Mouse (Mus musculus) limb, embryonic 12.5 days (tissue): Measurements from ENCODE around the gene Hyal1. TPM values are rescaled to one million over a fixed set of nuclear protein-coding genes. Genes with fewer than 3 reads are reported as not detected.

ENCODE experiments used
- ATAC-seq: fragments of 200-750 bp; cut with Nextera tagmentation; 2 replicates; pipeline ENCODE4 v1.8.0; 2017; ENCODE audit warnings: low read depth, moderate TSS enrichment; ENCODE audit not compliant: insufficient number of reproducible peaks, insufficient read depth, low FRiP score, low TSS enrichment
- H3K27ac ChIP-seq: fragments of 300-500 bp; sonication (generic); 2 replicates; pipeline ENCODE4 v1.5.1; 2016; ENCODE audit warnings: mild to moderate bottlenecking, moderate library complexity
- H3K27me3 ChIP-seq: fragments of 300-500 bp; sonication (generic); 2 replicates; pipeline ENCODE4 v1.6.1; 2016; ENCODE audit warnings: mild to moderate bottlenecking, moderate library complexity
- H3K36me3 ChIP-seq: fragments of 300-500 bp; sonication (generic); 2 replicates; pipeline ENCODE4 v1.6.1; 2016; ENCODE audit warnings: mild to moderate bottlenecking, moderate library complexity
- H3K4me1 ChIP-seq: fragments of 300-500 bp; sonication (generic); replicated peaks from 2 replicates; pipeline ENCODE4 v1.6.1; 2016
- H3K4me2 ChIP-seq: fragments of 300-500 bp; sonication (generic); 2 replicates; pipeline ENCODE4 v1.6.1; 2016; ENCODE audit warnings: mild to moderate bottlenecking, moderate library complexity
- H3K4me3 ChIP-seq: fragments of 300-500 bp; sonication (generic); replicated peaks from 2 replicates; pipeline ENCODE4 v1.5.1; 2016; ENCODE audit warnings: mild to moderate bottlenecking
- H3K9ac ChIP-seq: fragments of 300-500 bp; sonication (generic); replicated peaks from 2 replicates; pipeline ENCODE4 v1.6.1; 2016; ENCODE audit warnings: mild to moderate bottlenecking, moderate library complexity
- H3K9me3 ChIP-seq: fragments of 300-500 bp; sonication (generic); 2 replicates; pipeline ENCODE4 v1.6.1; 2016; ENCODE audit warnings: mild to moderate bottlenecking, moderate library complexity
- WGBS: fragments of 180-500 bp; shearing (Covaris S2); methylation state at CpG from one replicate; pipeline ENCODE4 v1.1.7; 2016; 5-methylcytosine and 5-hydroxymethylcytosine counted together
- polyA plus RNA-seq: library from polyadenylated mRNA; unstranded; fragments of >200 nt; fragmentation: Nextera tagmentation; extraction: Ambion mirVana; gene quantifications from 2 replicates; pipeline ENCODE4 v1.2.1, GENCODE M21; 2016

Hyal1 gene
- polyA plus RNA-seq, 1 experiment from 2014 or later, result 13.7 TPM

DNA sequence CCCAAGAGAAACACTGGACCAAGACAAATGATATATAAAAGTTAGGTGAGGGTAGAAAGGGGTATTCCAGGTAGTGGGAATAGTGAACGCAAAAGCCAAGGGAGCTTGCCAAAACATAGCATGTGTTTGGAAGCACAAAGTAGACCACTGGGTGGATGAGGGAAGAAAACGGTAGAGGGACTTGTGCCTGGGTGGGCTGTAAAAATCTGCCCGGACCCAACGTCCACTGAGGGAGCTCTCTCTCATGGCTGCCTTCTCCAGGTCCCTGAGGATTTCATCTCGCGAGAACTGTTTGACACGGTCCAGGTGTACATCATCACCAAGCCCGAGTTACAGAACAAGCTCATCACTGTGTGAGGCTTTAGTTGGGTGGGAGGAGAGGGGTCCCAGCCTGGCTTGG, 34.0 kb upstream of the Hyal1 start:
- ATAC-seq, result no peak
- WGBS, result 36% methylated on average over 8 of the region's 8 CpGs
- peak overlapping the region; percentile 60 for H3K4me3 ChIP-seq
- peak overlapping the region; percentile 83 for H3K4me2 ChIP-seq
- H3K36me3 ChIP-seq, result peaks cover 48% of the 10 kb centered on the region
- peak overlapping the region; percentile 57 for H3K9ac ChIP-seq
- no peaks in the 10 kb centered on the region for H3K9me3 ChIP-seq
- no peak overlapping the region for H3K27ac ChIP-seq
- H3K4me1 ChIP-seq, result peaks cover 40% of the 10 kb centered on the region
- H3K27me3 ChIP-seq, result no peaks in the 10 kb centered on the region

DNA sequence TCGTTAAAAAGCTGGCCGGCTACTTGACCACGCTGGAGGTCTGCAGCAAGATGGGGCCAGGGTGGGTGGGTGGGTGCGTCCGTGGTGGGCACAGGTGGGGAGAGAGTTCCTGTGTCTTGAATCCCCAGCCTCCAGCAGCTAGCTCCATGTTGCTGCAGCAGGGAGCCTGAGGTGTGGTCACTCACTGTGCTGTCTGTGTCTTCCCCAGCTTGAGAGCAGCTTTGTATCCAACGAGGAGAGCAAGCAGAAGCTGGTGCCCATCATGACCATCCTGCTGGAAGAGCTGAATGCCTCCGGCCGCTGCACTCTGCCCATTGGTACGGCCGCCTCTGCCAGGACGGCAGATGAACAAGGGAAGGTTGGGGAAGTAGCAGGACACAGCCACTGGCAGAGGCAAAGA, 33.4 kb upstream of the Hyal1 start:
- Histone ChIP-seq H3K9me3 (no peaks in the 10 kb centered on the region), H3K4me3 (0 out of 2 replicates have a peak overlapping the region, but pooled peaks have one; percentile 60), H3K4me1 (peaks cover 42% of the 10 kb centered on the region), H3K36me3 (peaks cover 43% of the 10 kb centered on the region), H3K27ac (no peak overlapping the region), H3K27me3 (no peaks in the 10 kb centered on the region), H3K4me2 (peak overlapping the region; percentile 83; the same call in 1 of the 2 replicates), H3K9ac (no peak overlapping the region)
- 84% methylated on average over 11 of the region's 11 CpGs for WGBS
- no peak for ATAC-seq

DNA sequence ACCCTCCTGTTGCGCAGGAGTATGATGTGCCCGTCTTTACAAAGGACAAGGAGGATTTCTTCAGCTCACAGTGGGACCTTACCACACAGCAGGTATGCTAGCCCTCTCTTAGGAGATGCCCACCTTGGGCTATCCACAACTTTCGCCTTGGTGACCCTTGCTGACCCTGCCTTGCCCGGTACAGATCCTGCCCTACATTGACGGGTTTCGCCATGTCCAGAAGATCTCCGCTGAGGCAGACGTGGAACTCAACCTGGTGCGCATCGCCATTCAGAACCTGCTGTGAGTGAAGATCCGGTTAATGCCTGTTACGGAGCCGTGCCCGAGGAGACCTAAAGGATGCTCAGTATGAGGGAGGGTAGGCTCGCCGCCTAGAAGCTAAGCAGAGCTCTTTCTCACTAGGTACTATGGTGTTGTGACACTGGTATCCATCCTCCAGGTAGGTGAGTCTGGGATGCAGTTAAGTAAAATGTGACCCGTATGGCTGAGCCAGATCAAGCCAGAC, 32.5 kb upstream of the Hyal1 start:
- H3K9me3 ChIP-seq, result no peaks in the 10 kb centered on the region
- H3K9ac ChIP-seq, result no peak overlapping the region
- peaks cover 33% of the 10 kb centered on the region for H3K36me3 ChIP-seq
- H3K4me2 ChIP-seq, result no peak overlapping the region
- H3K27me3 ChIP-seq, result 0 out of 2 replicates have a peak, but pooled peaks cover 1% of the 10 kb centered on the region
- peaks cover 42% of the 10 kb centered on the region for H3K4me1 ChIP-seq
- no peak overlapping the region for H3K4me3 ChIP-seq
- 93% methylated on average over 17 of the region's 17 CpGs for WGBS
- no peak overlapping the region for H3K27ac ChIP-seq
- ATAC-seq, result no peak

DNA sequence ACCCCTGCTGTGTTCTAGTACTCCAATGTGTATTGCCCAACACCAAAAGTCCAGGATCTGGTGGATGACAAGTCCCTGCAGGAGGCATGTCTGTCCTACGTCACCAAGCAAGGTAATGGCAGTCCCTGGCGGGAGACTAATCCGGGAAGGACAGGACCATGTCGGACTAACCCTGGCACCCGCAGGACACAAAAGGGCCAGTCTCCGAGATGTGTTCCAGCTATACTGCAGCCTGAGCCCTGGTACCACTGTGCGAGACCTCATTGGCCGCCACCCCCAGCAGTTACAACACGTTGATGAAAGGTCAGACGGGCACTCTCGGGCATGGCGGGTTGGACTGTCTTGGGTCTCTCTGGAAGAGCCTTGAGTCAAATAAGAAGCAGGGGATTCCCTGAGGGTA, 32.0 kb upstream of the Hyal1 start:
- peaks cover 42% of the 10 kb centered on the region for H3K4me1 ChIP-seq
- H3K4me2 ChIP-seq, result no peak overlapping the region
- peaks cover 28% of the 10 kb centered on the region for H3K36me3 ChIP-seq
- no peak for ATAC-seq
- WGBS, result 90% methylated on average over 12 of the region's 12 CpGs
- H3K27me3 ChIP-seq, result 0 out of 2 replicates have a peak, but pooled peaks cover 4% of the 10 kb centered on the region
- no peak overlapping the region for H3K9ac ChIP-seq
- no peak overlapping the region for H3K4me3 ChIP-seq
- no peak overlapping the region for H3K27ac ChIP-seq
- no peaks in the 10 kb centered on the region for H3K9me3 ChIP-seq

DNA sequence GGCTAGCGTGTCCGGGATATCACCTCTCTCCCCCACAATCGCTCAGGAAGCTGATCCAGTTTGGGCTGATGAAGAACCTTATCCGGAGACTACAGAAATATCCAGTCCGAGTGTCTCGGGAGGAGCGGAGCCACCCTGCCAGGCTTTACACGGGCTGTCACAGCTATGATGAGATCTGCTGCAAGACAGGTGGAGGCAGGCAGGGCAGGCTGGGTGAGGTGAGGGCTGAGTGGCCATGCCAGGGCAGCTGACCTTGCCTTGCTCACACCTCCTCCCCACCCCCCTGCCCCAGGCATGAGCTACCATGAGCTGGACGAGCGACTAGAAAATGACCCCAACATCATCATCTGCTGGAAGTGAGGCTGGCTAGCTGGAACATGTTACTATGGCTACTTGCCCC, 31.5 kb upstream of the Hyal1 start:
- no peak overlapping the region for H3K4me2 ChIP-seq
- no peak overlapping the region for H3K4me3 ChIP-seq
- peaks cover 24% of the 10 kb centered on the region for H3K36me3 ChIP-seq
- ATAC-seq, result no peak
- 83% methylated on average over 10 of the region's 10 CpGs for WGBS
- H3K9me3 ChIP-seq, result no peaks in the 10 kb centered on the region
- no peak overlapping the region for H3K27ac ChIP-seq
- H3K9ac ChIP-seq, result no peak overlapping the region
- H3K4me1 ChIP-seq, result peaks cover 42% of the 10 kb centered on the region
- peaks cover 6% of the 10 kb centered on the region; the same call in 1 of the 2 replicates for H3K27me3 ChIP-seq

DNA sequence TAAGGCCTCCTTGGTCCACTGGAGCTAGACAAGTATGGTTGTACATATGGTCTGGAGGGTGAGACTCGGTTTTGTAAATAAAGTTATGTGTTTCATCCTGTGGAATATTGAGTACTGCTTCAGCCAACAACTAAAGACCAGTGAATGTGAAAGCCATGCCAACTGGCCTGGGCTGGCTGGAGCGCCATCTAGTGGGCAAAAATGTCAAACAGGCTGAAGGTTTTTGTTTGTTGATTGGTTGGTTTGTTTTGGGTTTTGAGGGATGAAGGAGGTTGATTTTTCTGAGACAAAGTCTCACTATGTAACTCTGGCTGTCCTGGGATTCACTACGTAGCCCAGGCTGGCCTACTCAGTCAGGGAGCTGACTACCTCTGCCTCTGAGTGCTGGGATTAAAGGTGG, 31.1 kb upstream of the Hyal1 start:
- Histone ChIP-seq H3K27me3 (peaks cover 10% of the 10 kb centered on the region; the same call in 1 of the 2 replicates), H3K27ac (no peak overlapping the region), H3K4me3 (no peak overlapping the region), H3K4me1 (peaks cover 44% of the 10 kb centered on the region), H3K9ac (no peak overlapping the region), H3K9me3 (no peaks in the 10 kb centered on the region), H3K4me2 (0 out of 2 replicates have a peak overlapping the region, but pooled peaks have one; percentile 13), H3K36me3 (peaks cover 24% of the 10 kb centered on the region)
- no peak for ATAC-seq
- WGBS, result 6% methylated on average over 3 of the region's 3 CpGs

DNA sequence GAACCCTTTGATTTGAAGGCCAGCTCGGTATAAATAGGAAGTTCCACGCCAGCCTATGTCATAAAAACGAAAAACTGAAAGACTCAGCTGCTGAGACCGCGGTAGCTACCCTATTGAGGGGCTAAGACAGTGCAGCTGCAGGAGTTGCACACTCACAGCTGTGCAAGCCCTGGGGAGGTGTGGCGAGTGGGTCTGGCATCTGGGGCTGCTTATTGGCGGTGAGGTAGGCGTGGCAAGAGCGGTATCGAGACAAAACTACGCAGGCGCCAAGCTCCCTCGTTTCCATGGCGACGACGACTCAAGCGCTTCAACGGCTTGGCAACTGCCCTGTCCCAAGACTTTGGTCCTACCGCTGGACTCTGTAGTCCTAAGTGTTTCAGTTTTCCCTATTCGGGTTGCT, 29.7 kb upstream of the Hyal1 start, which contains the start of gene Zmynd10:
Gene Zmynd10, plus strand, starts transcription at position 273 of the 400 bp plus-strand sequence.
- WGBS, result 2% methylated on average over 20 of the region's 20 CpGs
- H3K9me3 ChIP-seq, result no peaks in the 10 kb centered on the region
- H3K27me3 ChIP-seq, result peaks cover 13% of the 10 kb centered on the region; the same call in 1 of the 2 replicates
- peaks cover 24% of the 10 kb centered on the region for H3K36me3 ChIP-seq
- H3K4me1 ChIP-seq, result peaks cover 50% of the 10 kb centered on the region
- peak within 1 kb of the TSS; percentile 22 for H3K4me3 ChIP-seq
- peak; percentile 70; the same call in 1 of the 2 replicates for ATAC-seq
- peak within 1 kb of the TSS; percentile 55 for H3K4me2 ChIP-seq
- peak within 1 kb of the TSS; percentile 79 for H3K27ac ChIP-seq
- peak within 1 kb of the TSS; percentile 9; the same call in 1 of the 2 replicates for H3K9ac ChIP-seq

DNA sequence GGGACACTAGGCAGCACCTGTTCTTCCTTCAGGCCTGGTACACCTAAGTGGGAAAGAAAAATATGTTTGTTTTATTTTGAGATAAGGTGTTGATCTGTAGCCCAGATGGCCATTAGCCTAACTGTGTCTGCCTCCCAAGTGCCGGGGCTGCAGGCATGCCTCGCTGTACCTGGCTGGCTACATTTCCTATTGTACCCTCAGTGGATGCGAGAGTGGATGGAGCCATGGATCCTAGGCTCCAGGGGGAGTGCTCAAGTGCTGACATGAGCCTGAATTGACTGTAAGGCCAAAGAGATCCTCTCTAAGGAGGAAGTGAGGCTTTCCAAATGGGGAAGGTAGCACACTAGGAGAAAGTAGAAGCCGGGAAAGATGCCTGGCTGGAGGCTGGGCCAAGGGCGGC, 28.8 kb upstream of the Hyal1 start:
- Histone ChIP-seq H3K9me3 (no peaks in the 10 kb centered on the region), H3K4me2 (no peak overlapping the region), H3K27ac (no peak overlapping the region; the same call in 1 of the 2 replicates), H3K4me3 (no peak overlapping the region), H3K9ac (no peak overlapping the region), H3K4me1 (peaks cover 53% of the 10 kb centered on the region), H3K36me3 (peaks cover 24% of the 10 kb centered on the region), H3K27me3 (peaks cover 13% of the 10 kb centered on the region; the same call in 1 of the 2 replicates)
- 77% methylated on average over 5 of the region's 5 CpGs for WGBS
- no peak for ATAC-seq

DNA sequence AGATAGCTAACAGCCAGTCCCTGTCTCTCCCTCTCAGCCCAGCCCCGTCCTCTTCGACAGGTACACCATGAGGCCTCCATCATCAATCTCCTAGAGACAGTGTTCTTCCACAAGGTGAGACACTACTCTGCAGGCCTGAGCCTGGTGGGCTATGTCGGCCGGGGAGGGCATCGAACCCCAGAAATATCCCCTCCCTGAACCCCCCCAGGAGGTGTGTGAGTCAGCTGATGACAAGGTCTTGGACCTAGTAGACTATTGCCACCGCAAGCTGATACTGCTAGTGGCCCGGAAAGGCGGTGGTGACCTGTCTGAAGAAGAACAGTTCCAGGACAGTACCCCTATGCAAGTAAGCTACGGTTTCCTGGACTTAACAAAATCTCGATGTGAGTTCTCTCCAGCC, 27.9 kb upstream of the Hyal1 start:
- no peak overlapping the region for H3K9ac ChIP-seq
- peaks cover 13% of the 10 kb centered on the region; the same call in 1 of the 2 replicates for H3K27me3 ChIP-seq
- no peak for ATAC-seq

DNA sequence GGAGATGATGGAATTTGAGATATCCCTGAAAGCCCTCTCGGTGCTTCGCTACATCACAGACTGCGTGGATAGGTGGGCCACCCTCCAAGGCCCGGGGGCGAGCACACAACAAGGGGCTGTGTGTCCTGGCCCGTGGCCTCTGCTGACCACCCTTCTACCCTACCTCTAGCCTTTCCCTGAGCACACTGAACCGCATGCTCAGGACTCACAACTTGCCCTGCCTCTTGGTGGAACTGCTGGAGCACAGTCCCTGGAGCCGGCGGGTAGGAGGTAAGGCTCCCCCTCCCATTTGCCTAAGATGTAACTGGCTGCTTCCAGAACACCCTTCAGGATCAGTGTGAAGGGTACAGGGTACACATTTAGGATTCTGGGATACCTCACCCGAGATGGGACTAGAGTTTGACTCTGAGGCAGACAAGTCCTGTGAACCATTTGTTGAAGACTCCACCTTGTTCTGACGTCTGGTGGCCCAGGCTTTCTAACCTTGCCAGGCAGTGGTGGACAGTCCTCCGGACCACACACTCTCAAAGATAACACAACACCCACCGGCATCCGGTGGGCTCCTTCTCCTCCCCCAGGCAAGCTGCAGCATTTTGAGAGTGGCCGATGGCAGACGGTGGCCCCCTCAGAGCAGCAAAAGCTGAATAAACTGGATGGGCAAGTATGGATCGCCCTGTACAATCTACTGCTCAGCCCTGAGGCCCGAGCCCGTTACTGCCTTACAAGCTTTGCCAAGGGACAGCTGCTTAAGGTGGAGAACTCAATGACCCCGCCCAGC, 27.2 kb upstream of the Hyal1 start:
- no peak overlapping the region for H3K9ac ChIP-seq
- no peak overlapping the region for H3K4me3 ChIP-seq
- peaks cover 61% of the 10 kb centered on the region for H3K4me1 ChIP-seq
- ATAC-seq, result no peak
- H3K27me3 ChIP-seq, result peaks cover 13% of the 10 kb centered on the region; the same call in 1 of the 2 replicates
- 0 out of 2 replicates have a peak overlapping the region, but pooled peaks have one; percentile 89 for H3K4me2 ChIP-seq
- H3K27ac ChIP-seq, result no peak overlapping the region
- H3K9me3 ChIP-seq, result no peaks in the 10 kb centered on the region
- 82% methylated on average over 20 of the region's 20 CpGs for WGBS
- peaks cover 10% of the 10 kb centered on the region for H3K36me3 ChIP-seq

More for the DNA sequence above, 27.9 kb upstream of the Hyal1 start:
- H3K9me3 ChIP-seq, result no peaks in the 10 kb centered on the region
- no peak overlapping the region for H3K4me3 ChIP-seq
- peaks cover 58% of the 10 kb centered on the region for H3K4me1 ChIP-seq
- no peak overlapping the region for H3K4me2 ChIP-seq
- no peak overlapping the region for H3K27ac ChIP-seq
- 90% methylated on average over 10 of the region's 10 CpGs for WGBS
- H3K36me3 ChIP-seq, result peaks cover 17% of the 10 kb centered on the region

DNA sequence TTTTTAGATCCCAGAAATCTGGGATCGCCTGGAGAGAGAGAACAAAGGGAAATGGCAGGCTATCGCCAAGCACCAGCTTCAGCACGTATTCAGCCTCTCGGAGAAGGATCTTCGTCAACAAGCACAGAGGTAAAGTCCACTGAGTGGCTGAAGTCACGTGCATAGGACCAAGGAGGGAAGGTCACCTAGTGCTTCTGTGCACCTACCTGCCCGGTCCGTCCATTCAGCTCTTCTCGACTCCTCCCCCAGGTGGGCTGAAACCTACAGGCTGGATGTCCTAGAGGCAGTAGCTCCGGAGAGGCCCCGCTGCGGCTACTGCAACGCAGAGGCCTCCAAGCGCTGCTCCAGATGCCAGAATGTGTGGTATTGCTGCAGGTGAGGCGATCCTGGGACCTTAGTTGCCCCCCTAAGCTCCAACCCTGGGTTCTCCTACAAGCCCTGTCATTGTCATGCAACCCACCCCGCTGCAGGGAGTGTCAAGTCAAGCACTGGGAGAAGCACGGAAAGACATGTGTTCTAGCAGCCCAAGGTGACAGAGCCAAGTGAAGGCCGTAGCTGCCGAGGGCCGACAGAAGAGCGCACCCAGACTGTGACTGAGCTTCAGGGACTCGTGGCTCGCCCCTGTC, 26.1 kb upstream of the Hyal1 start:
- peak overlapping the region; percentile 75 for H3K4me3 ChIP-seq
- peak overlapping the region; percentile 89 for H3K4me2 ChIP-seq
- peak overlapping the region; percentile 87 for H3K27ac ChIP-seq
- H3K9me3 ChIP-seq, result no peaks in the 10 kb centered on the region
- peaks cover 65% of the 10 kb centered on the region for H3K4me1 ChIP-seq
- peak overlapping the region; percentile 83; the same call in 1 of the 2 replicates for H3K9ac ChIP-seq
- no peaks in the 10 kb centered on the region for H3K36me3 ChIP-seq
- peaks cover 13% of the 10 kb centered on the region; the same call in 1 of the 2 replicates for H3K27me3 ChIP-seq
- 30% methylated on average over 23 of the region's 23 CpGs for WGBS
- no peak for ATAC-seq
